ENCODE assay signal across 9 mouse cellular contexts in the genomic region with DNA sequence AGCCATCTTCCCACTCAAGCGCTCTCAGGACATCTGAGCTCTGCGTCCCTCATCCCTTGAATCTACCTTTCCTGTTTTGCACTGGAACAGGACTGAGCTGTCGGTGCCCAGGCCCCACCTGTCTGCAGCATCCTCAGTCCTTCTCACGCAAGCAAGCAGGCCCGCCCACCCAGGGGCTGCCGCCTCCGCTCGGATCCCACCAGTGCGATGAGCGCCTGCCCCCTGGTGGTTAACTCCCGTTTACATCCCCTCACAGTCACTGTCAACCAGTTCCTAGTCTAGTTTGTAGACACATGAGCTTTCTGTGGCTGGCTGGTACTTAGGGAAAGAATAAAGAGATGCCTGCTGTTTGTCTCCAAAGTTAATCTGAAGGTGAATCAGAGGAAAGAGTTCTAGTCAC. TPM values are rescaled to one million over a fixed set of nuclear protein-coding genes. Genes with fewer than 3 reads are reported as not detected.
A peak's percentile ranks its signal among the peaks of the same experiment; 100 is the strongest.
DNase-seq lines count a peak whose midpoint lies in the region; ATAC-seq and TF ChIP-seq lines count a peak whose summit lies in the region.
"Had no signal": no experiment of that assay in that cellular context is flagged by ENCODE, and none has a peak within 500 bp of the region (broad histone marks: within the 10 kb centered on the region; RNA-seq: fewer than 3 reads in every experiment).

No protein-coding gene starts in this region.

- no peak overlapping the region for H3K27ac ChIP-seq in heart, embryonic 16.5 days (ENCODE audit: low read length)
- no peak overlapping the region for H3K27ac ChIP-seq in heart, embryonic 12.5 days (ENCODE audit: poor library complexity, severe bottlenecking)
- no peak overlapping the region for H3K27ac ChIP-seq in bone marrow macrophage, adult 2 months (ENCODE audit: insufficient read depth, low read depth, low read length)
- H3K27ac ChIP-seq: limb, embryonic 15.5 days had no signal

- H3K9me3 ChIP-seq in heart, embryonic 16.5 days (replicated peaks; ENCODE audit: control insufficient read depth, low read length) = no peaks in the 10 kb centered on the region
- H3K9me3 ChIP-seq in heart, embryonic 12.5 days (replicated peaks) = no peaks in the 10 kb centered on the region
- H3K9me3 ChIP-seq: limb, embryonic 15.5 days had no signal

- peaks cover 16% of the 10 kb centered on the region for H3K36me3 ChIP-seq in heart, embryonic 16.5 days (ENCODE audit: control insufficient read depth, insufficient read depth)
- peaks cover 27% of the 10 kb centered on the region for H3K36me3 ChIP-seq in heart, embryonic 12.5 days

- 25% methylated on average over 11 of the region's 11 CpGs for WGBS in heart, embryonic 16.5 days
- WGBS in heart, embryonic 12.5 days = 29% methylated on average over 11 of the region's 11 CpGs

- no peak overlapping the region for H3K4me3 ChIP-seq in heart, embryonic 16.5 days (ENCODE audit: low read length)
- no peak overlapping the region for H3K4me3 ChIP-seq in heart, embryonic 12.5 days
- no peak overlapping the region for H3K4me3 ChIP-seq in bone marrow macrophage, adult 2 months (ENCODE audit: insufficient read depth, low read length)
- H3K4me3 ChIP-seq: limb, embryonic 15.5 days had no signal

- no peak overlapping the region for H3K9ac ChIP-seq in heart, embryonic 16.5 days (ENCODE audit: low read length)
- no peak overlapping the region for H3K9ac ChIP-seq in heart, embryonic 12.5 days
- H3K9ac ChIP-seq: limb, embryonic 15.5 days had no signal

- no peak for TF ChIP-seq POLR2A in bone marrow macrophage, adult 2 months (IDR thresholded peaks at IDR 0.05; ENCODE audit: borderline replicate concordance, low read depth, low read length)

- peak; percentile 56 for DNase-seq in layer of hippocampus, adult 9-11 months
- DNase-seq in lung, postnatal 14 days = peak; percentile 72
- peak; percentile 69 for DNase-seq in right cerebral cortex, postnatal 25 days
- no peak for DNase-seq in ovary, adult 18-20 months (ENCODE audit: low spot score)

- ATAC-seq in heart, embryonic 16.5 days (replicated peaks; ENCODE audit: extremely low read depth, insufficient read depth, low FRiP score) = 0 out of 2 replicates have a peak, but pooled peaks have one; percentile 33
- no peak for ATAC-seq in heart, embryonic 12.5 days (ENCODE audit: insufficient number of reproducible peaks, low FRiP score)
- peak; percentile 46; the same call in 1 of the 2 replicates for ATAC-seq in granulocyte monocyte progenitor cell, adult 5-6 weeks (replicated peaks; ENCODE audit: poor library complexity, severe bottlenecking)

- H3K4me2 ChIP-seq in heart, embryonic 16.5 days (ENCODE audit: low read depth, low read length) = no peak overlapping the region
- no peak overlapping the region for H3K4me2 ChIP-seq in heart, embryonic 12.5 days
- H3K4me2 ChIP-seq: limb, embryonic 15.5 days had no signal

- peak; percentile 24 for TF ChIP-seq CTCF in bone marrow macrophage, adult 2 months (IDR thresholded peaks at IDR 0.05; ENCODE audit: low read depth, low read length)

- H3K27me3 ChIP-seq in heart, embryonic 16.5 days (ENCODE audit: control insufficient read depth, insufficient read depth, low read length) = no peaks in the 10 kb centered on the region
- H3K27me3 ChIP-seq in heart, embryonic 12.5 days (replicated peaks) = no peaks in the 10 kb centered on the region
- H3K27me3 ChIP-seq: limb, embryonic 15.5 days had no signal

- peaks cover 28% of the 10 kb centered on the region for H3K4me1 ChIP-seq in heart, embryonic 16.5 days (ENCODE audit: control insufficient read depth, insufficient read depth, low read length)
- H3K4me1 ChIP-seq in heart, embryonic 12.5 days (replicated peaks) = peaks cover 59% of the 10 kb centered on the region
- peaks cover 3% of the 10 kb centered on the region; the same call in 1 of the 2 replicates for H3K4me1 ChIP-seq in bone marrow macrophage, adult 2 months (ENCODE audit: control insufficient read depth, insufficient read depth, low read length)

RNA-seq across cellular contexts. Expression of a gene that starts 18.9 kb away (rescaled TPM):
- polyA plus RNA-seq in heart, embryonic 16.5 days (2015; fragmentation: Nextera tagmentation; extraction: Ambion mirVana) = 29.5 and 33.9 TPM in 2 replicates
- polyA plus RNA-seq in heart, embryonic 12.5 days (2016; fragmentation: Nextera tagmentation; extraction: Ambion mirVana) = 32.9 and 33.4 TPM in 2 replicates
- polyA plus RNA-seq in bone marrow macrophage, adult 2 months (2012; ENCODE audit: insufficient read depth, insufficient read length, missing spikeins) = 105 and 129 TPM in 2 replicates
- total RNA-seq in granulocyte monocyte progenitor cell, adult 5-6 weeks (2014; fragmentation: Nextera tagmentation) = 41.1 and 54.8 TPM in 2 replicates
- total RNA-seq in granulocyte monocyte progenitor cell, adult 5-6 weeks (2017) = 58.0 and 63.0 TPM in 2 replicates

RNA-seq across cellular contexts. Expression of a gene that starts 27.0 kb away (rescaled TPM):
- 12.8 and 14.5 TPM in 2 replicates for polyA plus RNA-seq in heart, embryonic 16.5 days (2015; fragmentation: Nextera tagmentation; extraction: Ambion mirVana)
- polyA plus RNA-seq in heart, embryonic 12.5 days (2016; fragmentation: Nextera tagmentation; extraction: Ambion mirVana) = 18.2 and 20.0 TPM in 2 replicates
- 22.0 and 28.2 TPM in 2 replicates for polyA plus RNA-seq in bone marrow macrophage, adult 2 months (2012; ENCODE audit: insufficient read depth, insufficient read length, missing spikeins)
- total RNA-seq in granulocyte monocyte progenitor cell, adult 5-6 weeks (2014; fragmentation: Nextera tagmentation) = 16.5 and 18.6 TPM in 2 replicates
- 7.2 and 7.8 TPM in 2 replicates for total RNA-seq in granulocyte monocyte progenitor cell, adult 5-6 weeks (2017)

RNA-seq across cellular contexts. Expression of a gene that starts 32.6 kb away (rescaled TPM):
- polyA plus RNA-seq in heart, embryonic 16.5 days (2015; fragmentation: Nextera tagmentation; extraction: Ambion mirVana) = 0.08 TPM in 1 of 2 replicates, not detected in the other
- not detected in 2 replicates for polyA plus RNA-seq in heart, embryonic 12.5 days (2016; fragmentation: Nextera tagmentation; extraction: Ambion mirVana)
- not detected in 2 replicates for polyA plus RNA-seq in bone marrow macrophage, adult 2 months (2012; ENCODE audit: insufficient read depth, insufficient read length, missing spikeins)
- not detected in 2 replicates for total RNA-seq in granulocyte monocyte progenitor cell, adult 5-6 weeks (2014; fragmentation: Nextera tagmentation)
- total RNA-seq in granulocyte monocyte progenitor cell, adult 5-6 weeks (2017) = not detected in 2 replicates

RNA-seq across cellular contexts. Expression of a gene that starts 42.5 kb away (rescaled TPM):
- polyA plus RNA-seq in heart, embryonic 16.5 days (2015; fragmentation: Nextera tagmentation; extraction: Ambion mirVana) = 49.8 and 50.1 TPM in 2 replicates
- polyA plus RNA-seq in heart, embryonic 12.5 days (2016; fragmentation: Nextera tagmentation; extraction: Ambion mirVana) = 43.2 and 44.3 TPM in 2 replicates
- polyA plus RNA-seq in bone marrow macrophage, adult 2 months (2012; ENCODE audit: insufficient read depth, insufficient read length, missing spikeins) = 170 and 172 TPM in 2 replicates
- total RNA-seq in granulocyte monocyte progenitor cell, adult 5-6 weeks (2014; fragmentation: Nextera tagmentation) = 30.6 and 52.4 TPM in 2 replicates
- 45.5 and 54.2 TPM in 2 replicates for total RNA-seq in granulocyte monocyte progenitor cell, adult 5-6 weeks (2017)
